ENCODE assay signal across 9 mouse cellular contexts in the genomic region with DNA sequence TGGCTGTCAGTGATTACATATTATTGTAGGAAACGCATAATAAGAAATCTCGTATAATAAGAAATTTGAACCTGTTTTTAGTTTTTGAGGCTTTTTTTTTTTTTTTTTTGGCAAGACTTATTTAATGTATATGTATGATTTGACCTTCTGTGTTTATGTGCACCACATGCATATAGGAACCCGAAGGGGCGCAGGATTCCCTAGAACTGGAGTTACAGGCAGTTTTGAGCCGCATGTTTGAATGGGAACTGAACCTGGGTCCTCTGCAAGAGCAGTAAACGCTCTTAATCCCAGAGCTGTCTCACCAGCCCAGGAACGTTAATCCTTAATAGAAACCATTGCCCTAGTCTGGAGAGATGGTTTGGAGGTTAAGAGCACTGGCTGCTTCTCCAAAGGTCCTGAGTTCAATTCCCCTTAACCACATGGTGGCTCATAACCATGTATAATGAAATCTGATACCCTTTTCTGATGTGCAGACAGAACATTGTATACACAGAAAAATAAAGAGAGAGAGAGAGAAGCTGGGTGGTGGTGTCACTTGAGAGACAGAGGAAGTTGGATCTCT. TPM values are rescaled to one million over a fixed set of nuclear protein-coding genes. Genes with fewer than 3 reads are reported as not detected.
DNase-seq lines count a peak whose midpoint lies in the region; ATAC-seq lines count a peak whose summit lies in the region.
"Had no signal": no experiment of that assay in that cellular context is flagged by ENCODE, and none has a peak within 500 bp of the region (broad histone marks: within the 10 kb centered on the region; RNA-seq: fewer than 3 reads in every experiment).

No protein-coding gene starts in this region.

- H3K4me2 ChIP-seq in lung, embryonic 16.5 days (ENCODE audit: low read depth, low read length), result peak overlapping the region; percentile 75
- peak overlapping the region; percentile 74 for H3K4me2 ChIP-seq in embryonic facial prominence, embryonic 12.5 days (replicated peaks)
- peak overlapping the region; percentile 79 for H3K4me2 ChIP-seq in limb, embryonic 11.5 days (ENCODE audit: low read depth, severe bottlenecking)

- peak overlapping the region; percentile 91 for H3K9ac ChIP-seq in lung, embryonic 16.5 days (ENCODE audit: low read length)
- H3K9ac ChIP-seq in embryonic facial prominence, embryonic 12.5 days, result peak overlapping the region; percentile 75
- H3K9ac ChIP-seq in limb, embryonic 11.5 days (ENCODE audit: low read length), result peak overlapping the region; percentile 85

- WGBS in lung, embryonic 16.5 days, result 6% methylated on average over 7 of the region's 7 CpGs
- 8% methylated on average over 7 of the region's 7 CpGs for WGBS in embryonic facial prominence, embryonic 12.5 days
- WGBS in limb, embryonic 11.5 days, result 4% methylated on average over 7 of the region's 7 CpGs

- peak overlapping the region; percentile 98 for H3K4me3 ChIP-seq in lung, embryonic 16.5 days (ENCODE audit: low read length)
- H3K4me3 ChIP-seq in embryonic facial prominence, embryonic 12.5 days, result peak overlapping the region; percentile 94
- H3K4me3 ChIP-seq in limb, embryonic 11.5 days (ENCODE audit: low read depth, low read length), result peak overlapping the region; percentile 89

- peaks cover 10% of the 10 kb centered on the region for H3K4me1 ChIP-seq in lung, embryonic 16.5 days (replicated peaks; ENCODE audit: control insufficient read depth, insufficient read depth, low read length)
- peaks cover 9% of the 10 kb centered on the region for H3K4me1 ChIP-seq in embryonic facial prominence, embryonic 12.5 days
- H3K4me1 ChIP-seq in limb, embryonic 11.5 days (ENCODE audit: control insufficient read depth, insufficient read depth, low read length), result peaks cover 5% of the 10 kb centered on the region

- no peaks in the 10 kb centered on the region for H3K9me3 ChIP-seq in lung, embryonic 16.5 days (ENCODE audit: control insufficient read depth, low read length)
- no peaks in the 10 kb centered on the region for H3K9me3 ChIP-seq in embryonic facial prominence, embryonic 12.5 days
- no peaks in the 10 kb centered on the region for H3K9me3 ChIP-seq in limb, embryonic 11.5 days (ENCODE audit: control insufficient read depth, low read length)

- peak; percentile 52; the same call in 1 of the 2 replicates for ATAC-seq in lung, embryonic 16.5 days (ENCODE audit: low read depth)
- ATAC-seq in embryonic facial prominence, embryonic 12.5 days (ENCODE audit: insufficient number of reproducible peaks, insufficient read depth, low FRiP score, low TSS enrichment), result no peak
- no peak for ATAC-seq in limb, embryonic 11.5 days (ENCODE audit: insufficient number of reproducible peaks, low FRiP score, low TSS enrichment, low read depth)

- H3K36me3 ChIP-seq in lung, embryonic 16.5 days (ENCODE audit: control insufficient read depth, insufficient read depth, low read length), result peaks cover 6% of the 10 kb centered on the region
- peaks cover 7% of the 10 kb centered on the region for H3K36me3 ChIP-seq in embryonic facial prominence, embryonic 12.5 days
- H3K36me3 ChIP-seq in limb, embryonic 11.5 days (ENCODE audit: control insufficient read depth, insufficient read depth, low read length), result no peaks in the 10 kb centered on the region

- no peak for DNase-seq in lung, postnatal 14 days
- peak; percentile 31 for DNase-seq in limb, embryonic 11.5 days (ENCODE audit: low spot score)
- peak; percentile 14 for DNase-seq in retina, postnatal 1 day
- DNase-seq in frontal cortex, adult 2 months (ENCODE audit: extremely low spot score in 1 of 2, low spot score in 1 of 2), result no peak
- no peak for DNase-seq in cerebellum, postnatal 36 days
- DNase-seq in right cerebral cortex, adult 2 months (ENCODE audit: low spot score in 2 of 2), result no peak

- H3K27ac ChIP-seq in lung, embryonic 16.5 days (ENCODE audit: low read length), result no peak overlapping the region
- H3K27ac ChIP-seq in embryonic facial prominence, embryonic 12.5 days, result no peak overlapping the region
- no peak overlapping the region for H3K27ac ChIP-seq in limb, embryonic 11.5 days (replicated peaks; ENCODE audit: low read depth, low read length)

- no peaks in the 10 kb centered on the region for H3K27me3 ChIP-seq in lung, embryonic 16.5 days (ENCODE audit: control insufficient read depth, insufficient read depth, low read depth, low read length)
- H3K27me3 ChIP-seq in embryonic facial prominence, embryonic 12.5 days, result no peaks in the 10 kb centered on the region
- H3K27me3 ChIP-seq in limb, embryonic 11.5 days (ENCODE audit: control insufficient read depth, insufficient read depth, low read length), result no peaks in the 10 kb centered on the region

RNA-seq across cellular contexts. Expression of gene Fancd2, which starts 0.4 kb away (rescaled TPM):
- polyA plus RNA-seq in lung, embryonic 16.5 days (2015; fragmentation: Nextera tagmentation; extraction: Ambion mirVana), result 12.9 and 13.0 TPM in 2 replicates
- 13.4 and 14.7 TPM in 2 replicates for polyA plus RNA-seq in embryonic facial prominence, embryonic 12.5 days (2016; fragmentation: Nextera tagmentation; extraction: Ambion mirVana)
- 17.0 and 22.2 TPM in 2 replicates for polyA plus RNA-seq in limb, embryonic 11.5 days (2014; fragmentation: Nextera tagmentation; extraction: Ambion mirVana)
- 3.0 and 4.3 TPM in 2 replicates for polyA plus RNA-seq in frontal cortex, adult 2 months (2012; rRNA removed)

RNA-seq across cellular contexts. Expression of gene Emc3, which starts 0.5 kb away (rescaled TPM):
- 108 and 110 TPM in 2 replicates for polyA plus RNA-seq in lung, embryonic 16.5 days (2015; fragmentation: Nextera tagmentation; extraction: Ambion mirVana)
- 85.4 and 90.9 TPM in 2 replicates for polyA plus RNA-seq in embryonic facial prominence, embryonic 12.5 days (2016; fragmentation: Nextera tagmentation; extraction: Ambion mirVana)
- 74.5 and 74.8 TPM in 2 replicates for polyA plus RNA-seq in limb, embryonic 11.5 days (2014; fragmentation: Nextera tagmentation; extraction: Ambion mirVana)
- 82.0 and 83.3 TPM in 2 replicates for polyA plus RNA-seq in frontal cortex, adult 2 months (2012; rRNA removed)

RNA-seq across cellular contexts. Expression of gene Prrt3, which starts 30.2 kb away (rescaled TPM):
- 0.11 and 0.19 TPM in 2 replicates for polyA plus RNA-seq in lung, embryonic 16.5 days (2015; fragmentation: Nextera tagmentation; extraction: Ambion mirVana)
- polyA plus RNA-seq in embryonic facial prominence, embryonic 12.5 days (2016; fragmentation: Nextera tagmentation; extraction: Ambion mirVana), result 2.9 and 3.5 TPM in 2 replicates
- polyA plus RNA-seq in limb, embryonic 11.5 days (2014; fragmentation: Nextera tagmentation; extraction: Ambion mirVana), result 0.31 and 0.33 TPM in 2 replicates
- 30.2 and 31.0 TPM in 2 replicates for polyA plus RNA-seq in frontal cortex, adult 2 months (2012; rRNA removed)
- polyA plus RNA-seq: gonadal fat pad, adult 2 months had no signal

RNA-seq across cellular contexts. Expression of gene Creld1, which starts 48.8 kb away (rescaled TPM):
- 32.5 and 37.7 TPM in 2 replicates for polyA plus RNA-seq in lung, embryonic 16.5 days (2015; fragmentation: Nextera tagmentation; extraction: Ambion mirVana)
- 20.1 and 23.1 TPM in 2 replicates for polyA plus RNA-seq in embryonic facial prominence, embryonic 12.5 days (2016; fragmentation: Nextera tagmentation; extraction: Ambion mirVana)
- 11.2 and 11.8 TPM in 2 replicates for polyA plus RNA-seq in limb, embryonic 11.5 days (2014; fragmentation: Nextera tagmentation; extraction: Ambion mirVana)
- 64.3 and 65.2 TPM in 2 replicates for polyA plus RNA-seq in frontal cortex, adult 2 months (2012; rRNA removed)

Comparison
In these comparisons a context has a peak if more than half of its experiments do, and no peak if none do; other contexts are left out.
1. DNase-seq: peak in limb, embryonic 11.5 days (single experiment) and retina, postnatal 1 day (single experiment); none in lung, postnatal 14 days (single experiment), frontal cortex, adult 2 months (0 of 2), cerebellum, postnatal 36 days (0 of 2) and right cerebral cortex, adult 2 months (0 of 2).
2. Peak in every context shown above with its lines, with median percentiles within 50 percentile points of each other: H3K4me2 ChIP-seq, H3K4me3 ChIP-seq and H3K9ac ChIP-seq.